Mouse (Mus musculus): ENCODE measurements around the gene Snu13.
A peak's percentile ranks its signal among the peaks of the same experiment; 100 is the strongest.

Snu13 gene

GRCm38 (mm10) chr15:82027276-82027675, 20.1 kb downstream of the Snu13 start:
- DNase-seq (ENCODE audit: low spot score in 2 of 2), result no peak

- no peak for DNase-seq (ENCODE audit: low spot score in 2 of 2)
Observed at GRCm38 (mm10) chr15:82023965-82024635, 23.3 kb downstream of the Snu13 start.

DNA sequence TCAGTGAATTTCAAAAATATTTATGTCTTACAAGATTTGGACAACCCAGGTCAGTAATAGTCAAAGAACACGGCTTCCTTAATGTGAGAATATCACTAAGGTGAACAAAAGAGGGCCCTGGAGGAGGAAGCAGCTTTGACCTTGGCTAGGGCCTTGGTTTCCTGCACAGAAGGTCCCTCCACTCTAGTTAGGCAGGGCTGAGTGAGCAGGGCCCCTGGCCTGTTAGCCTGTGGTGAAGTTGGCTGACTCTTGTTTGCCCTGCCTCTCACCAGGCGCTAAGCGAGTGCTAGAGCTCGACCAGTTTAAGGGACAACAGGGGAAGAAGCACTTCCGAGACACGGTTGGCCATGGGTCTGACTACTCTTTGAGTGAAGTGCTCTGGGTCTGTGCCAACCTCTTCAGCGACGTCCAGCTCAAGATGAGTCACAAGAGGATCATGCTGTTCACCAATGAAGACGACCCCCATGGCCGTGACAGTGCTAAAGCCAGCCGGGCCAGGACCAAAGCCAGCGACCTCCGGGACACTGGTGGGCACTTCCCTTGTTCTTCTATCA, 24.8 kb downstream of the Snu13 start:
- no peak for DNase-seq (ENCODE audit: low spot score in 2 of 2)

- no peak for DNase-seq (ENCODE audit: low spot score in 2 of 2)
Observed at GRCm38 (mm10) chr15:82019288-82019687, 28.1 kb downstream of the Snu13 start.

DNA sequence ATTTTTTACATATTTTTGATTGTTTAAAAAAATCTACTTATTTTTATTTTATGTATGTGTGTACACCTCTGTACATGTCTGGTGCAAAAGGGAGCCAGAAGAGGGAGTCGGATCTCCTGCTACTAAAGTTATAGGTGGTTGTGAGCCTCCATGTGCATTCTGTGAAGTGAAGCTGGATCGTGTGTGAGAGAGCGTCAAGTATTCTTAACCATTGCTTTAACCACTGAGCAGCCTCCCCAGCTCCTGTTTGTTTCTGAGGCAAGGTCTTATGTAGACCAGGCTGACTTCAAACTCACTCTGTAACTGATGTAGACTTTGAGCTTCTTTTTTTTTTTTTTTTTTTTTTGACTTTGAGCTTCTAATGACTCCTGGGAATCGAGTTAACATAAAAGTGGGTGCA, 29.9 kb downstream of the Snu13 start:
- DNase-seq (ENCODE audit: low spot score in 2 of 2), result no peak

DNA sequence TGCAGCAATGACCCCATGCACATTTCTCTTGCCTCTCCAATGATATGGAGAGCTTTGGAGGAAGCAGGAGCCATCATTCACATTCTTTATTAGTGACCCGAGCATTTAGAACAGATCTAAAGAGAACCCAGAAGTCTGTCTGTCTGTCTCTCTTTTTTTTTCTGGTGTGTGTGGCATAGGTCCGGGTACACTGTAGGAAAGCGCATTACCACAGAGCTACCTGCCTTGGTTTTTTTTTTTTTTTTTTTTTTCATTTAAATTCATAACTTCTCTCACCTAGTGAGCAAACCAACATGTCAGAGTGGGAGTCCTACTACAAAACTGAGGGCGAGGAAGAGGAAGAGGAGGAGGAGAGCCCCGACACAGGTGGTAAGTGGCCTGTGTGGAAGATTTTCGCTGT, 30.6 kb downstream of the Snu13 start:
- no peak for DNase-seq (ENCODE audit: low spot score in 2 of 2)

GRCm38 (mm10) chr15:82016101-82016808, 31.1 kb downstream of the Snu13 start:
- peak; percentile 99 to 100 for DNase-seq (ENCODE audit: low spot score in 2 of 2)

- peak; percentile 41 to 61 for DNase-seq (ENCODE audit: low spot score in 2 of 2)
Observed at GRCm38 (mm10) chr15:82015392-82016100, 31.9 kb downstream of the Snu13 start.

GRCm38 (mm10) chr15:82014745-82015391, 32.5 kb downstream of the Snu13 start:
- no peak for DNase-seq (ENCODE audit: low spot score in 2 of 2)

DNA sequence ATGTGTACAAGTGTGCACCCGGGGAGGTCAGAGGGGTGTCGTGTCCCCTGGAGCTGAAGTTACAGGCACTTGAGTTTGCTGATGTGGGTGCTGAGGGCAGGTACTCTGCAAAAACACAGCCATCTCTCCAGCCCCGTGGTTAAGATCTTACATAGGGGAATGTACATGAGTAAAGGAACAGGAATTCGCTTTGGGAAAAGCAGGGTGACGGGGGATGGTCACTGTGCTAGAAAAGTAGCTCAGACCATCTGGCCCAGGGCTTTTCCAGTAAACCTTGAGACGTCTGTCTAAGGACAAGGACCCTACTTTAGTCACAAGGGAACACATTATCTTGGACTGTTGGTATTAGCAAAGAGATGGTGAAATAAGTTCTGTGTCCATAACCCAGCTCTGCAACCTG, 35.5 kb downstream of the Snu13 start:
- DNase-seq (ENCODE audit: low spot score in 2 of 2), result no peak

DNA sequence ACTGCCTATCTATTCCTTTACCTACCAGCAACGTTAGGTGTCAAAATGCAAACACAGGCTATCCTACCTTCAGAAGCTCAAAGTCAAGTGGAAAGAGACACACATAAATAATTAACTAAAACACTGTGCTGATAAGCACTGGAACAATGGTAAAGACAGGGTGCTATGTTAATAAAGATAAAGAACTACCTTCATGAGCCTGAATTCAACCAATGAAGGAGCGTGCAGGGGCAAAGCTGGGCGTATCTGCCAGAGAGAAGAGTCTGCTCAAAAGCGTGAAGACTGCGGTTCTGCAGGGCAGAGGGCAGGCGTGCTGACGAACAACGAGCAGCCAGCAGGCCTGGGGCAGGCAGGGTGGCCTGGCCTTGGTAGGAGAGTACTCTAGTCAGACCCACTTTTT, 43.1 kb downstream of the Snu13 start:
- no peak for DNase-seq (ENCODE audit: low spot score in 2 of 2)

DNA sequence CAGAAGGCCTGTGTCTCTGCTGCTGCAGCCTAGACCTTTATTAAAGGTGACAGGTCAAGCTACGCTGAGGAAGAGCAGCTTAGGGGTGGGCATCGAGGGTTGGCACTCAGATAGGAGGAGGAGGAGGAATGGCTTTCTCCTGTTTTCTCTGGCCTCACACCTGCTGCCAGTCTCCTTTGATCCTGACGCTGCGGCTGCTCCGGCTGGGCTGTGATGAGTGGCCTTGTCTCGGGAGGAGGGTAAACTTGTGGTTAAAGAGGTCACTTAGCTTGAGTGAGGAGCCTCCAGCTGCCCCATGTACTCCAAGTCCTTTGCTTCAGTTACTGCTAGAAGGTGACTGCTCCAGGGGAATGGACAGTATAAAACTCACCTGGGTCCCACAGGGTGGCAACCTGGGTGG, 53.4 kb downstream of the Snu13 start:
- DNase-seq (ENCODE audit: low spot score in 2 of 2), result no peak

DNA sequence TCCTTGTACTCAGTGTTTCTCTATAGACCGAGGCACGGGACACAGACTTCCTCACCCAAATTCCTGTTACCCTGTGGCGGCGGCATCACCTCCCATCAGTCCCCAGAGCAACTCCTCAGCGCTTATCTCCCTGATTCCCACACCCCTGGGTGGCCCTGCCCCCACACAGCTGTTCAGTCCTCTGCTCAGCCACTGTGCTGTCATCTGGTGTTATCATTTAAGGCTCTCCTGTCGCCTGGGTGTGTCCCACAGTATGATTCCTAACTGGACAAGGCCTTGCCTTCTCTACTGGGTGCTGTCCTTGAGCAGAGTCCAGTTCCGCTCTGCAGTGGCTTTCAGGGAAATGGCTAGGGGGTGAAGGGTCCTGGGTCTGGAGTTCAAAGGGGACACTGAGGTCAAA, 56.8 kb downstream of the Snu13 start:
- DNase-seq (ENCODE audit: low spot score in 2 of 2), result no peak
